Mouse (Mus musculus): ENCODE results near the gene Klhl5. TPM values are rescaled to one million over a fixed set of nuclear protein-coding genes. Genes with fewer than 3 reads are reported as not detected.

Gene Klhl5
- polyA plus RNA-seq, 2 experiments = 3.6 to 4.4 TPM

DNA sequence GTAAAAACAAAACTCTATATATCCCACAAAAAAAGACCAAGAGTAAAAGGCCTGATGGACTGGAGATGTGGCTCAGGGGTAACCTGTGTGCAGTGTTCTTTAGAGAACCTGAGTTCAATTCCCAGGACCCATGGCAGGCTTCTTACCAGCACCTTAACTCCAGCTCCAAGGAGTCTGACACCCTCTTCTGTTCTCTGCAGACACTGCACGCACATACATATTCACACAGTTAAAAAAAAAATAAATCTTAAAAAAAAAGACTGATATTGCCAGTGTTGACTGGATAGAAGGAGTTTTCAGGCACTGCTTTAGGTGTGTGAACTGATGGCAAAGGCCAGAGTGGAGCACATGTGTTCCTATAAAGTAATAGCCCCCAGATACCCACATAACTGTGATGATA, 18.8 kb downstream of the Klhl5 start:
- H3K9me3 ChIP-seq (ENCODE audit: control insufficient read depth, low read length) = no peaks in the 10 kb centered on the region
- TF ChIP-seq EP300 (IDR thresholded peaks at IDR 0.05; ENCODE audit: low read depth) (no peak), CTCF (IDR thresholded peaks at IDR 0.05; ENCODE audit: low read depth) (no peak)
- H3K9ac ChIP-seq (replicated peaks) = no peak overlapping the region
- H3K4me3 ChIP-seq (ENCODE audit: insufficient read depth in 1 of 2, low read depth in 2 of 2, low read length in 2 of 2) = no peak overlapping the region
- DNase-seq (ENCODE audit: low read depth in 3 of 3, low spot score in 3 of 3) (no peak), ATAC-seq (ENCODE audit: insufficient read depth) (no peak)
- no peaks in the 10 kb centered on the region for H3K4me1 ChIP-seq (replicated peaks; ENCODE audit: control insufficient read depth in 2 of 2, insufficient read depth in 2 of 2, low read length in 1 of 2)
- no peak overlapping the region for H3K4me2 ChIP-seq (ENCODE audit: low read depth)
- H3K27me3 ChIP-seq (ENCODE audit: control insufficient read depth, insufficient read depth, low read length) = no peaks in the 10 kb centered on the region
- no peaks in the 10 kb centered on the region for H3K36me3 ChIP-seq (replicated peaks; ENCODE audit: control insufficient read depth, insufficient read depth, low read depth)
- no peak overlapping the region for H3K27ac ChIP-seq
- WGBS (ENCODE audit: insufficient replicate concordance) = 73% methylated on average over 1 of the region's 1 CpGs

DNA sequence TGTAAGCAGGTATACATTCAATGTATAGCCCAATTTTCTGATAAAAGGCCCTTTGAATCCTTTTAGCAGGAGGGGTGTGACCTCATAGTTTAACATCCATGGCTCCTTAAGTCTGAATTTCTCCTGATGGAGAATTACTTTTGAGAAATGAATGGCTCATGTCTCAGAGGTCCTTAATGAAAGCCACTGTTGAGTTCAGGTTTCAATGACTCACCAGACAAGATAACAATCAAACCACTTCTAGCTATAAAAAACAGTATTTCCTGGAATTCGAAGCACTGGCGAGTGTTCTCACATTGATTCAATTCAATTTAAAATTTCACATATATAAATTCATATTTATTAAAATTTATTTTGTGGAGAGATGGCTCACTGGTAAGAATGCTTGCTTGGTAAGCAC, 21.1 kb downstream of the Klhl5 start:
- Histone ChIP-seq H3K4me2 (ENCODE audit: low read depth) (no peak overlapping the region), H3K27ac (no peak overlapping the region), H3K36me3 (replicated peaks; ENCODE audit: control insufficient read depth, insufficient read depth, low read depth) (no peaks in the 10 kb centered on the region), H3K4me3 (ENCODE audit: insufficient read depth in 1 of 2, low read depth in 2 of 2, low read length in 2 of 2) (no peak overlapping the region), H3K9me3 (ENCODE audit: control insufficient read depth, low read length) (no peaks in the 10 kb centered on the region), H3K4me1 (replicated peaks; ENCODE audit: control insufficient read depth in 2 of 2, insufficient read depth in 2 of 2, low read length in 1 of 2) (peaks cover 0 to 4% of the 10 kb centered on the region in 2 experiments; a peak in 1 of 4 replicates), H3K9ac (replicated peaks) (no peak overlapping the region), H3K27me3 (ENCODE audit: control insufficient read depth, insufficient read depth, low read length) (no peaks in the 10 kb centered on the region)
- 37% methylated on average over 2 of the region's 2 CpGs for WGBS (ENCODE audit: insufficient replicate concordance)
- no peak for DNase-seq (ENCODE audit: low read depth in 3 of 3, low spot score in 3 of 3)
- ATAC-seq (ENCODE audit: insufficient read depth) = no peak
- TF ChIP-seq CTCF (IDR thresholded peaks at IDR 0.05; ENCODE audit: low read depth) (no peak), EP300 (IDR thresholded peaks at IDR 0.05; ENCODE audit: low read depth) (no peak)

DNA sequence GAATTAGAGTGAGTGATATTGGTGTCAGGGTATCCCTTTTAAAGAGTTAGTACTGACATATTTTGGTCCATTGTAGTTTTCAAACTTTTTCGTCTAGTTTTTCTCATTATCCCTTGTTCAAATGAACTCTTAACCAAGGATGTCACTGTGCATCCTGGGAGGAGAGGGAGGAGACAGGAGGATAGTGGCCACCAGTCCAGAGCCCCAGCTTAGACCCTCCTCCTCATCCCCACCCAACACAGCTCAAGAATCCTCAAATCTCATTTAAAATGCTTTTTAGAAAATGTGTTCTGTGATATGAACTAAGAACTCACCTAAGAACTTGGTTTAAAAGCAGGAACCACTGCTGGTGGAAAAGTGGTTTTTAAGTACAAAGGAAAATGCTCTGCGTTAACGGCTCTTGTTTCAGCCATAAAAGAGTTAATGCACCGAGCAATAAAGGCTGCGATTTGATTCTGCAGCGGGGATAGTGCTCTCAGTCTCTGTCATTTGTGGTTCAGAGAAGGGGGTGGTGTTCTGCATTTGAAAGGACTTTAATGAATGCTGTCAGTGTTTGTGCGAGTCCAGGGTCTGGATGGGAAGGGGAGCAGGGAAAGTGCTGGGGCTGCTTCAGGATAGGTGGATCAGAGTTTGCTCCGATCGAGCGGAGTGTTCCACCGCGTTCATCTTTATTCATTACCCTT, 23.3 kb downstream of the Klhl5 start:
- Histone ChIP-seq H3K27ac (no peak overlapping the region), H3K9ac (replicated peaks) (no peak overlapping the region), H3K9me3 (ENCODE audit: control insufficient read depth, low read length) (no peaks in the 10 kb centered on the region), H3K36me3 (replicated peaks; ENCODE audit: control insufficient read depth, insufficient read depth, low read depth) (no peaks in the 10 kb centered on the region), H3K4me3 (ENCODE audit: insufficient read depth in 1 of 2, low read depth in 2 of 2, low read length in 2 of 2) (peak overlapping the region in 1 of 2 experiments; percentile 30; a peak in 1 of 4 replicates), H3K27me3 (ENCODE audit: control insufficient read depth, insufficient read depth, low read length) (no peaks in the 10 kb centered on the region), H3K4me2 (ENCODE audit: low read depth) (peak overlapping the region; percentile 34), H3K4me1 (replicated peaks; ENCODE audit: control insufficient read depth in 2 of 2, insufficient read depth in 2 of 2, low read length in 1 of 2) (peaks cover 0 to 4% of the 10 kb centered on the region in 2 experiments; a peak in 1 of 4 replicates)
- TF ChIP-seq CTCF (IDR thresholded peaks at IDR 0.05; ENCODE audit: low read depth) (no peak), EP300 (IDR thresholded peaks at IDR 0.05; ENCODE audit: low read depth) (no peak)
- 37% methylated on average over 12 of the region's 12 CpGs for WGBS (ENCODE audit: insufficient replicate concordance)
- no peak for ATAC-seq (ENCODE audit: insufficient read depth)
- DNase-seq (ENCODE audit: low read depth in 3 of 3, low spot score in 3 of 3) = no peak

DNA sequence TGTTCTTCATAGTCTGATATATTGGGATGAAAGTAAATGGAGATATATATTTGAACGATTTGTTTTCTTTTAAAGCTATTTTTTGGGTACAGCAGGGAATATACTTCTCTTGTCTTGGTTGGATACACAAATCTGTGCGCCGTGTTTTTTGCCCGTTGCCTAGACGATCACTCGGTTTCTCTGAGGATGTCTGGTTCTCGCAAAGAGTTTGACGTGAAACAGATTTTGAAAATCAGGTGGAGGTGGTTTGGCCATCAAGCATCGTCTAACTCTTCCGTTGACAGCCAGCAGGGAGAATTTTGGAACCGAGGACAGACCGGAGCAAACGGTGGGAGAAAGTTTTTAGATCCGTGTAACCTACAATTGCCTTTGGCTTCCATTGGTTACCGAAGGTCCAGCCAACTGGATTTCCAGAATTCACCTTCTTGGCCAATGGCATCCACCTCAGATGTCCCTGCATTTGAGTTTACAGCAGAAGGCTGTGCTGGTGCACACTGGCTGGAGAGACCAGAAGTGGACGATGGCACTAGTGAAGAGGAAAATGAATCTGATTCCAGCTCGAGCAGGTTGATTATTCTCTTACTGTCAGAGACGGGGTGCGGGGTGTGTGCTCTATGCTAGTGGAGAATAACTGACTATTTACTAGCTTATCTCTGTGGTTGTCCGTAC, 24.0 kb downstream of the Klhl5 start:
- DNase-seq (ENCODE audit: low read depth in 3 of 3, low spot score in 3 of 3) = no peak
- no peak for TF ChIP-seq CTCF (IDR thresholded peaks at IDR 0.05; ENCODE audit: low read depth)
- TF ChIP-seq EP300 (IDR thresholded peaks at IDR 0.05; ENCODE audit: low read depth) = no peak
- Histone ChIP-seq H3K4me3 (ENCODE audit: insufficient read depth in 1 of 2, low read depth in 2 of 2, low read length in 2 of 2) (0 out of 4 replicates have a peak overlapping the region, but pooled peaks of 1 of the 2 experiments have one; percentile 6), H3K9ac (replicated peaks) (no peak overlapping the region), H3K9me3 (ENCODE audit: control insufficient read depth, low read length) (no peaks in the 10 kb centered on the region), H3K36me3 (replicated peaks; ENCODE audit: control insufficient read depth, insufficient read depth, low read depth) (no peaks in the 10 kb centered on the region), H3K4me2 (ENCODE audit: low read depth) (peak overlapping the region; percentile 34), H3K4me1 (replicated peaks; ENCODE audit: control insufficient read depth in 2 of 2, insufficient read depth in 2 of 2, low read length in 1 of 2) (peaks cover 0 to 7% of the 10 kb centered on the region in 2 experiments; a peak in 1 of 4 replicates), H3K27me3 (ENCODE audit: control insufficient read depth, insufficient read depth, low read length) (no peaks in the 10 kb centered on the region), H3K27ac (no peak overlapping the region)
- WGBS (ENCODE audit: insufficient replicate concordance) = 40% methylated on average over 20 of the region's 20 CpGs
- ATAC-seq (ENCODE audit: insufficient read depth) = no peak

DNA sequence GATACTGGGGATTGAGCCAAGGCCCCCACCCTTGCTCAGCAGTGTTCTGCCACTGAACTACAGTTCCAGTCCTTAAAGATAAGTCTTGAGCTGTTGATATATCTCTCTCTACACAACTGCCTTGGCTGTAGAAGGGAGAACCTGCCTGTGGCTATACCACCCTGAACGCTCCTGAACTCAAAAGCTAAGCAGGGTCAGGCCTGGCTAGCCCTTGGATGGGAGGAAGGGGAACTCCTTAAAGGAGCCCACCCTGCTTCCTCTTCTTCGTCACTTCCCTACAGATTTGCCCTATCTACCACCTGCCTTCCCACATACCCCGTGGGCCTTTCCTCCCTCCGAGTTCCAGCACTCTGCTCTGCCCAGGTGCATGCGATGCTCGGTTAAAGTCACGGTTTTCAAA, 28.8 kb downstream of the Klhl5 start:
- Histone ChIP-seq H3K27me3 (ENCODE audit: control insufficient read depth, insufficient read depth, low read length) (no peaks in the 10 kb centered on the region), H3K4me3 (ENCODE audit: insufficient read depth in 1 of 2, low read depth in 2 of 2, low read length in 2 of 2) (no peak overlapping the region), H3K27ac (no peak overlapping the region), H3K4me1 (replicated peaks; ENCODE audit: control insufficient read depth in 2 of 2, insufficient read depth in 2 of 2, low read length in 1 of 2) (peaks cover 0 to 7% of the 10 kb centered on the region in 2 experiments; a peak in 1 of 4 replicates), H3K9me3 (ENCODE audit: control insufficient read depth, low read length) (no peaks in the 10 kb centered on the region), H3K36me3 (replicated peaks; ENCODE audit: control insufficient read depth, insufficient read depth, low read depth) (no peaks in the 10 kb centered on the region), H3K4me2 (ENCODE audit: low read depth) (no peak overlapping the region), H3K9ac (replicated peaks) (no peak overlapping the region)
- WGBS (ENCODE audit: insufficient replicate concordance) = 47% methylated on average over 7 of the region's 7 CpGs
- TF ChIP-seq CTCF (IDR thresholded peaks at IDR 0.05; ENCODE audit: low read depth) (no peak), EP300 (IDR thresholded peaks at IDR 0.05; ENCODE audit: low read depth) (no peak)
- no peak for DNase-seq (ENCODE audit: low read depth in 3 of 3, low spot score in 3 of 3)
- ATAC-seq (ENCODE audit: insufficient read depth) = peak; percentile 21; the same call in 1 of the 2 replicates
